Mouse (Mus musculus) erythroblast, embryonic 14.5 days (primary cell): ENCODE measurements around the gene E130309D02Rik. TPM values are rescaled to one million over a fixed set of nuclear protein-coding genes. Genes with fewer than 3 reads are reported as not detected.
A peak's percentile ranks its signal among the peaks of the same experiment; 100 is the strongest.

ENCODE experiments used
- H3K27me3 ChIP-seq: 2 replicates; pipeline ENCODE4 v1.6.1; 2012; ENCODE audit warnings: inconsistent platforms; ENCODE audit not compliant: control insufficient read depth
- H3K36me3 ChIP-seq: 2 replicates; pipeline ENCODE4 v1.6.1; 2012; ENCODE audit warnings: mild to moderate bottlenecking, inconsistent platforms; ENCODE audit not compliant: control insufficient read depth
- H3K4me1 ChIP-seq: 2 replicates; pipeline ENCODE4 v1.6.1; 2012; ENCODE audit warnings: inconsistent platforms; ENCODE audit not compliant: control insufficient read depth
- H3K4me3 ChIP-seq: replicated peaks from 2 replicates; pipeline ENCODE3; 2012; ENCODE audit warnings: moderate library complexity, mild to moderate bottlenecking, inconsistent platforms
- H3K9me3 ChIP-seq: 2 replicates; pipeline ENCODE4 v1.6.1; 2012; ENCODE audit warnings: low read length, inconsistent platforms, mixed read lengths; ENCODE audit not compliant: control insufficient read depth
- GATA1 ChIP-seq: IDR thresholded peaks from 2 replicates; pipeline ENCODE4 v1.6.1; 2012; ENCODE audit warnings: low read length, inconsistent platforms, mixed read lengths
- TAL1 ChIP-seq: IDR thresholded peaks from 3 replicates; pipeline ENCODE4 v1.6.1; 2012; ENCODE audit warnings: low read length, inconsistent platforms, mixed read lengths
- polyA plus RNA-seq: library from polyadenylated mRNA; stranded (reverse); fragments of >175 nt; gene quantifications from 2 replicates; pipeline ENCODE4 v1.2.3, GENCODE M21; 2012

The E130309D02Rik gene
- polyA plus RNA-seq, 1 experiment: 10.0 TPM

DNA sequence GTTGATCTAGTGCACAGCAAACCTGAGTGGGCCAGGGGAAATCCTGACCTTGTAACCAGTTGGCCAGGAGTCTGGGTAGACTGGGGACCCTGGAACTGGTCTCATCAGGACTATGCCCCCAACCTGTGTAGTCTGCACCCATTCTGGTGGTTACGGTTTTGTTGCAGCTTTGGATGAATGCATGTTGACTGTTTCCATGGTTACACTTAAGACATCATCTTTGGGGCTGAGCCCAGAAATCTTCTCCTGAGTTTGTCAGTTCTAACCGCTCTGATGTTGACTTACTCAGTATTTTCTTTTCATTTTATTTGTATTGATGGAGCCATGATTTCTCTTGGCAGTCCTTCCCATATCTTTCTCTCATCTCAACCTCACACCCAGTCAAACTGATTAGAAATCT is 19.8 kb downstream of the E130309D02Rik start:
- no peak overlapping the region for H3K4me3 ChIP-seq
- H3K4me1 ChIP-seq: no peaks in the 10 kb centered on the region; the same call in 1 of the 2 replicates
- peaks cover 47% of the 10 kb centered on the region for H3K27me3 ChIP-seq
- TF ChIP-seq GATA1 (no peak), TAL1 (no peak)
- peaks cover 10% of the 10 kb centered on the region for H3K9me3 ChIP-seq
- H3K36me3 ChIP-seq: peaks cover 17% of the 10 kb centered on the region

DNA sequence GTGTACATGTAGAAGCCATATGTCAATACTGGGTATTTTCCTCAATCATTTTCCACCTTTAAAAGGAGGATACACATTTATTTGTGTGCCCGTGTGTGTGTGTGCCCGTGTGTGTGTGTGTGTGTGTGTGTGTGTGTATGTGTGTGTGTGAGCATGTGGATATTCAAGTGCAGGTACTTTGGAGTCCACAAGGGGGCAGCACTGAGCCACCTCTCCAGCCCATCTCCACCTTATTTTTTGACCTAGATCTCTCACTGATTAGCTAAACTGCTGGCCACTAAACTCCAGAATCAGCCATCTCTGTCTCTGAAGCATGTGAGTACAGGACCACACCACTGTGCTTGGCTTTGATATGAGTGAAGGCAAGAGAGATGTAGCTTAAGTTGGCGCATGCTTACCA is 20.3 kb downstream of the E130309D02Rik start:
- H3K4me3 ChIP-seq: no peak overlapping the region
- no peaks in the 10 kb centered on the region; the same call in 1 of the 2 replicates for H3K4me1 ChIP-seq
- peaks cover 12% of the 10 kb centered on the region for H3K36me3 ChIP-seq
- peaks cover 10% of the 10 kb centered on the region for H3K9me3 ChIP-seq
- TF ChIP-seq GATA1: no peak
- no peak for TF ChIP-seq TAL1
- H3K27me3 ChIP-seq: peaks cover 51% of the 10 kb centered on the region

DNA sequence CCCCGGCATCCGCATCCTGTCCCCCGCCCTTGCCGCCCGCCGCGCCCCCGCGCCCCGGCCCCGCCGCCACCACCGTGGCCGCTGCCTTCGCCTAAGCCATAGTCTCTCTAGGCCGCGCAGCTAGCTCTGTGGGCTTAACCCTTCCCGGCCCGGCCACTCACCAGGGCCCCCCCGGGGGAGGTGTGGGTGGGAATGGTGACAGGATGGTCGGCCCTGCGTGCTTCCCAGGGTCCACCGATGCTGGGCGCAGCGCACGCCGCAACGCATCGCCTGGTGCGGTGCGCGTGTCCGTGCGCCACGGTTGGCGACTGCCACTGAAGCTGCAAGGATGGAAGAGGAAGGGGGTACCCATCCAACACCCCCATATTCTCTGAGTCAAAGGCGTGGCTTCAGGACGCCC is 21.8 kb downstream of the E130309D02Rik start, which contains the start of gene Zfp853:
TSS of gene Zfp853 (minus strand) at position 220 of the 400 bp plus-strand sequence.
- TF ChIP-seq GATA1 (no peak), TAL1 (no peak)
- Histone ChIP-seq H3K36me3 (no peaks in the 10 kb centered on the region; the same call in 1 of the 2 replicates), H3K4me3 (no peak within 1 kb of the TSS), H3K9me3 (peaks cover 16% of the 10 kb centered on the region), H3K27me3 (peaks cover 66% of the 10 kb centered on the region), H3K4me1 (no peaks in the 10 kb centered on the region; the same call in 1 of the 2 replicates)

DNA sequence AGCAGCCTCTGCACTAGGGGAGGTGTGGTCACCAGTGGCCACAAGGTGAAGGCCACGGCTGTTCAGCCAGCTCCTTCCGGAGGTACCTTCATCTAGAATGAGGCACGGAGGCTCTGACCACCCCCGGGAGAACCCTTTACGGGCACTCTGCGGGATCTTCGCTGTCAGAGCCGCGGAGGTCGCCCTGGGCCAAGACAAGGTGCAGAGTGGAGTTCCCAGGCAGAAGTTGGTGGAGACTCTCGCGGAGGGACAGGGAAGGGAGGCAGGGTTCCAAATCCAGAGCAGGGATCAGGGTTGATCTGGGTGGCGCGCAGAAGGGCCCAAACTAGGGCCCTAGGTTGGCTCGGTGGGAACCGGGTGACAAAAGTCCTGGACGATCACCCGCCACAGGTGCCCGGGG is 22.3 kb downstream of the E130309D02Rik start:
- Histone ChIP-seq H3K4me3 (no peak overlapping the region), H3K36me3 (no peaks in the 10 kb centered on the region; the same call in 1 of the 2 replicates), H3K4me1 (peaks cover 1% of the 10 kb centered on the region; the same call in 1 of the 2 replicates), H3K27me3 (peaks cover 71% of the 10 kb centered on the region), H3K9me3 (peaks cover 20% of the 10 kb centered on the region)
- TF ChIP-seq TAL1 (no peak), GATA1 (no peak)

DNA sequence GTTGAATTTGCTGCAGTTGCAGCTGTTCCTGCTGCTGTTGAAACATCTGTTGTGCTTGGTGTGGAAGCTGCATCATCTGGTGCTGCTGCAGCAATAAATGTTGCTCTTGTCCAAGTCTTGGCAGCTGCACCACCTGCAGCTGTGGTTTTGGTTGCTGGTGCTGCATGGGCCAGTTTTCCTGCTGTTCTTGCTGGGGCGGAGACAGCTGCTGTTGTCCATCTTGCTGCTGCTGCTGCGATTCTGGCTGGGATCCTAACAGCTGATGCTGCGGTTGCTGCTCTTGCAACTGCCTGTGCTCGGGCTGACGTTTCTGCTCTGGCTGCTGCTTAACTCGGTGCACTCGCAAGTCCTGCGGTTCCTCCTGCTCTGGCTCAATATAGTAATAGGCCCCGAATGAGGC is 25.9 kb downstream of the E130309D02Rik start:
- TF ChIP-seq TAL1: no peak
- no peak for TF ChIP-seq GATA1
- H3K27me3 ChIP-seq: peaks cover 91% of the 10 kb centered on the region
- H3K9me3 ChIP-seq: peaks cover 15% of the 10 kb centered on the region

DNA sequence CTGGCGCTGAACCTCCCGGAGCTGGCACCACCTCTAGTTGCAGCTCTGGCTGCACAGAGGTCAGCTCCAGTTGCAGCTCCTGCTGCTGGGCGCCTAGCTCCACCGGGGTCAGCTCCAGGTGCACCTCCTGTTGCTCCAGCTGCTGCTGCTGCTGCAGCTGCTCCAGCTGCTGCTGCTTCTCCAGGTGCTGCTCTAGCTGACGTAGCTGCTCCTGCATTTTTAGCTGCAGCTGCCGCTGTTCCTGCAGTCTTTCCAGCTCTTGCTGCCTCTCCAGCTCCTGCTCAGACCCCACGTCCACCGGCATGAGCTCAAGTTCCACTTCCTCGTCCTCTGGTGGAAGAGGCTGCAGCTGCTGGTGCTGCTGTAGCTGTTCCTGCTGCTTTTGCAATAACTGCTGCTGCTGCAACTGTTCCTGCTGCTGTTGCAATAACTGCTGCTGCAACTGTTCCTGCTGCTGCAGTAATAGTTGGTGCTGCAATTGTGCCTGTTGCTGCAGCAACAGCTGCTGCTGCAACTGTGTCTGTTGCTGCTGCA is 26.7 kb downstream of the E130309D02Rik start:
- H3K36me3 ChIP-seq: no peaks in the 10 kb centered on the region
- H3K27me3 ChIP-seq: peaks cover 86% of the 10 kb centered on the region
- TF ChIP-seq TAL1: no peak
- TF ChIP-seq GATA1: no peak
- H3K9me3 ChIP-seq: peaks cover 14% of the 10 kb centered on the region
- H3K4me3 ChIP-seq: no peak overlapping the region
- H3K4me1 ChIP-seq: peaks cover 3% of the 10 kb centered on the region; the same call in 1 of the 2 replicates

More for the DNA sequence above, 25.9 kb downstream of the E130309D02Rik start:
- peaks cover 3% of the 10 kb centered on the region; the same call in 1 of the 2 replicates for H3K4me1 ChIP-seq
- H3K36me3 ChIP-seq: no peaks in the 10 kb centered on the region
- H3K4me3 ChIP-seq: no peak overlapping the region

DNA sequence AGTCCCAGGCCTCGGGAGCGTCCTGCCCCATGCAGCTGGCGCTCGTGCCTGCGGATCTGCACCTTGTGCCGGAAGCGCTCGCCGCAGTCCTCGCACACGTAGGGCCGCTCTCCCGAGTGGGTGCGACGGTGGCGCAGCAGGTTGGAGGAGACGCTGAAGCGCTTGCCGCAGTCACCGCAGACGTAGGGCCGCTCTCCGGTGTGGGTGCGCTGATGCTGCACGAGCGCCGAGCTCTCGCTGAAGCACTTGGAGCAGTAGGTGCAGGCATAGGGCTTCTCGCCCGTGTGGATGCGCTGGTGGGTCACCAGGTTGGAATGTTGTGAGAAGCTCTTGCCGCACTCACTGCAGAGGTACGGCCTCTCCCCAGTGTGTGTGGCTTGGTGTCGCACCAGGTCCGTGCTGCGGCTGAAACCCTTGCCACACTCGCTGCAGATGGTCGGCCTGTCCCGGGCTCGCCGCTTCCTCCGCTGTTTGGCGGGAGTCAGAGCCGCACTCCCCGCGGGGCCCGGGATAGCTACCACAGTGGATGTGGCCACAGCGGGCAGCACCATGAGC is 27.3 kb downstream of the E130309D02Rik start:
- H3K9me3 ChIP-seq: peaks cover 14% of the 10 kb centered on the region
- peaks cover 82% of the 10 kb centered on the region for H3K27me3 ChIP-seq
- H3K36me3 ChIP-seq: no peaks in the 10 kb centered on the region
- peaks cover 3% of the 10 kb centered on the region; the same call in 1 of the 2 replicates for H3K4me1 ChIP-seq
- TF ChIP-seq TAL1 (no peak), GATA1 (no peak)
- H3K4me3 ChIP-seq: peak overlapping the region; percentile 17

DNA sequence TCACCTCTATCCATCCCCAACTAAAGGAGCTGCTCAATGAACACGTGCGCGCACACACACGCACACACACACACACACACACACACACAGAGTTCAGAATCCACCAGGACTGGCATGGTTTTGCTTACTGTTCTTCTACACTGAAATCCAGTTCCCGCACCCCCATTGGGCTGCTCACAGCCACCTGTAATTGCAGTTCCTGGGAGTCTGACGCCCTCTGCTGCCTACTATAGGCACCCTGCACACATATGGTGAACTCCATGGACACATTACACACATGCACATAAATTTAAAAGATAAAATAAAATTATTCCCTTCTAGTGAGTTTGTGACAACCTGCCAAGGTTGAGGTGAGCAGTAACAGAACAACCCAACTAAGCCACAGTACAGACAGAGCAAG is 30.4 kb downstream of the E130309D02Rik start:
- H3K4me3 ChIP-seq: no peak overlapping the region
- H3K27me3 ChIP-seq: peaks cover 61% of the 10 kb centered on the region
- peaks cover 14% of the 10 kb centered on the region for H3K9me3 ChIP-seq
- no peak for TF ChIP-seq GATA1
- TF ChIP-seq TAL1: no peak
- no peaks in the 10 kb centered on the region for H3K36me3 ChIP-seq
- H3K4me1 ChIP-seq: peaks cover 3% of the 10 kb centered on the region; the same call in 1 of the 2 replicates

DNA sequence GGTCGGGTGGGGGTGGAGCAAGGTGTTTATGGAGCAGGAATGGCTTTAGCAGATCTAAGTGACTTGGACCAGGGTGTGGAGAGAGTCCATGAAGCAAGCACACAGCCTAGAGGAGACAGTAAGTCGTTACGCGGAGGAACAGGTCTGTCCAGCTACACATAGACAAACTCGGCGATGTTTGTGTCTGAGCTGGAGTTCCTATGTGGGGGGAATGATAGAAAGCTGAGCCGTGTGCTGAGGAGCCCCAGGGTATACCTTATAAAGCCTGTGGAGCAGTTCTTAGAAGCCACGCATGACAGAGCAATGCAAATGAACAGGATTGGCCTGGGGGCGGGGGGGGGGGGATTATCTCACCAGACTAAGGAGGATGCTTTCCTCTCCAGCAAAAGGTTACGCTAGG is 35.9 kb downstream of the E130309D02Rik start:
- no peaks in the 10 kb centered on the region for H3K4me1 ChIP-seq
- no peaks in the 10 kb centered on the region for H3K9me3 ChIP-seq
- TF ChIP-seq GATA1 (no peak), TAL1 (no peak)
- H3K36me3 ChIP-seq: no peaks in the 10 kb centered on the region
- H3K27me3 ChIP-seq: peaks cover 30% of the 10 kb centered on the region
- H3K4me3 ChIP-seq: no peak overlapping the region
